Mouse (Mus musculus) heart, embryonic 14.5 days (tissue): ENCODE measurements around the gene Adh5. TPM values are rescaled to one million over a fixed set of nuclear protein-coding genes. Genes with fewer than 3 reads are reported as not detected.

Experiments
- ATAC-seq: fragments of 200-750 bp; cut with Nextera tagmentation; 2 replicates; pipeline ENCODE4 v1.8.0; 2017; ENCODE audit warnings: low read depth, moderate TSS enrichment; ENCODE audit not compliant: insufficient number of reproducible peaks, insufficient read depth, low FRiP score
- H3K27ac ChIP-seq, 2 experiments: fragments of 200-500 bp in 1 of 2; fragments of 300-500 bp in 1 of 2; sonication (generic) in 1 of 2; replicated peaks in 1 of 2; 2 replicates each; pipeline ENCODE4 v1.5.1; 2012 to 2014; ENCODE audit warnings: low read depth in 2 of 2, low read length in 2 of 2, control low read depth in 1 of 2, mild to moderate bottlenecking in 1 of 2, mixed read lengths in 1 of 2; ENCODE audit not compliant: control insufficient read depth in 1 of 2, insufficient read depth in 1 of 2
- H3K27me3 ChIP-seq: fragments of 300-500 bp; sonication (generic); 2 replicates; pipeline ENCODE4 v1.6.1; 2014; ENCODE audit warnings: mild to moderate bottlenecking, low read length, control low read depth; ENCODE audit not compliant: control insufficient read depth, insufficient read depth
- H3K36me3 ChIP-seq: fragments of 300-500 bp; sonication (generic); 2 replicates; pipeline ENCODE4 v1.6.1; 2014; ENCODE audit warnings: mild to moderate bottlenecking, control low read depth, low read length, mixed read lengths; ENCODE audit not compliant: control insufficient read depth, insufficient read depth
- H3K4me1 ChIP-seq, 2 experiments: fragments of 200-500 bp in 1 of 2; fragments of 300-500 bp in 1 of 2; sonication (generic) in 1 of 2; 2 replicates each; pipeline ENCODE4 v1.6.1; 2012 to 2014; ENCODE audit warnings: low read length in 2 of 2, control low read depth in 1 of 2, mixed read lengths in 1 of 2; ENCODE audit not compliant: control insufficient read depth in 2 of 2, insufficient read depth in 2 of 2
- H3K4me2 ChIP-seq: fragments of 300-500 bp; sonication (generic); 2 replicates; pipeline ENCODE4 v1.6.1; 2014; ENCODE audit warnings: mild to moderate bottlenecking, low read length
- H3K4me3 ChIP-seq, 2 experiments: fragments of 200-500 bp in 1 of 2; fragments of 300-500 bp in 1 of 2; sonication (generic) in 1 of 2; 2 replicates each; pipeline ENCODE4 v1.5.1; 2012 to 2014; ENCODE audit warnings: low read length in 2 of 2, mild to moderate bottlenecking in 2 of 2, control low read depth in 1 of 2, low read depth in 1 of 2, moderate library complexity in 1 of 2; ENCODE audit not compliant: control insufficient read depth in 1 of 2, insufficient read depth in 1 of 2
- H3K9ac ChIP-seq: fragments of 300-500 bp; sonication (generic); 2 replicates; pipeline ENCODE4 v1.6.1; 2014; ENCODE audit warnings: mild to moderate bottlenecking, low read length
- H3K9me3 ChIP-seq: fragments of 300-500 bp; sonication (generic); 2 replicates; pipeline ENCODE4 v1.6.1; 2016; ENCODE audit warnings: low read length, control low read depth; ENCODE audit not compliant: control insufficient read depth
- WGBS: fragments of 180-500 bp; shearing (Covaris S2); extraction: QIAGEN DNeasy Blood & Tissue Kit; methylation state at CpG from one replicate; pipeline ENCODE4 v1.1.7; 2014; 5-methylcytosine and 5-hydroxymethylcytosine counted together
- polyA plus RNA-seq: library from polyadenylated mRNA; unstranded; fragments of >200 nt; fragmentation: Nextera tagmentation; extraction: Ambion mirVana; gene quantifications from 2 replicates; pipeline ENCODE4 v1.2.1, GENCODE M21; 2014

Adh5 gene
- polyA plus RNA-seq, 1 experiment from 2014 or later, result 171 TPM

DNA sequence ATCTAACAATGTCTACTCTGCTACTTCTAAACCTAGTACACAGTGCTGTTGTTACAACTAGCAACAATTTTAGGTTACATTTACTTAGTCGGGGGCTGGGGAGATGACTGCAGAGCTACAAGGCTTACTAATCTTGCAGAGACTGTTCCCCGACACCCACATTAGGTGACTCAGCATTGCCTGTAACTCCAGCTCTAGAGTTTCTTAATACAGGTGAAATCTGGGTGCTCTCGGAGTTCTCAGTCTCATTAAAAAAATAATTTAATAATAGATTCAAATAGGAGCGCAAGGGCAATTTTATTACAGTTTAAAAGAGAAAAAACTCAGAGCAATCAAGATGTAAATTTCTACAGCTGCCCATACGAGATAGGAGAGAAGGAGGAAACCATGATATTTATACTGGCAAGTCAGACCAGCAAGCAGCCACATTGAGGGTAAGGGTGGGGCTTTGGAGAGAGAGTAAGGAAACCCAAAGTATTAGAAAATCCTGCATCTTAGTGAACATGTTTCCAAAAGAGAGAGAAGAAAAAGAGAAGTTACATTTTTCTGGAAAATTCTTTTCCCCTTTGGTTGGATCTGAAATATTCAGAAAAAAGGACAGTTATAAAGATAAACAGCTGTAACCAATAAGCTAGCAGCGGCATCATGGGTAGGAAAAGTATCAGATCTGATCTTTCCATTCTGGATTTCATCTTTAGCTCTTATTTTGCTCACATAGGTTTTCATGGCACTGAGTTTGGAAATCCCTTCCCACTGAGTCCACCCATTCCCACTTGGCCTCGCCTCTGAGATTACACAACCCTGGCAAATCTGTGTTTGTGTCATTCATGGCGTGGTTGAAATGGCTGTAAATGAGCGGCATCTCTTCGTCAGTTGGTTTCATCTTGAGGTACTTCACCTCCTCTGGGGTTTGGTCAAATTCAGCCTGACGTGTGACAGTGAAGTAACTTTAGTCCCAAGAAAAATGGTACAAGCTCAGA lies 52.6 kb downstream of the Adh5 start:
- Histone ChIP-seq H3K9ac (no peak overlapping the region), H3K36me3 (no peaks in the 10 kb centered on the region), H3K4me3 (no peak overlapping the region), H3K9me3 (no peaks in the 10 kb centered on the region), H3K27ac (no peak overlapping the region), H3K4me2 (no peak overlapping the region), H3K27me3 (no peaks in the 10 kb centered on the region), H3K4me1 (no peaks in the 10 kb centered on the region)
- ATAC-seq, result no peak
- 72% methylated on average over 11 of the region's 11 CpGs for WGBS

DNA sequence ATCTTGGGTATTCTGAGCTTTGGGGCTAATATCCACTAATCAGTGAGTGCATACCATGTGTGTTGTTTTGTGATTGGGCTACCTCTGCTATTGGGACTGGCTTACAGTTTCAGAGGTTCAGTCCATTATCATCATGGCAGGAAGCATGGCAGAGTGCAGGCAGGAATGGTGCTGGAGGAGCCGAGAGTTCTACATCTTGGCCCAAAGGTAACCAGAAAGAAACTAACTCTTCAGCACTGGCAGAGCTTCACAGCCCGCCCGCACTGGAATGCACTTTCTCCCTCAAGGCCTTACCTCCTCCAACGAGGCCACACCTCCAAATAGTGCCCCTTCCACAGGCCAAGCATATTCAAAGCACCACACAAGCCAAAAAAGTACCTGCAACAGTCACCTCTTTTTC lies 55.8 kb downstream of the Adh5 start:
- no peak overlapping the region for H3K9ac ChIP-seq
- no peak for ATAC-seq
- no peak overlapping the region for H3K27ac ChIP-seq
- H3K36me3 ChIP-seq, result no peaks in the 10 kb centered on the region
- no peaks in the 10 kb centered on the region; the same call in 1 of the 2 replicates for H3K27me3 ChIP-seq
- no peaks in the 10 kb centered on the region for H3K9me3 ChIP-seq
- no peak overlapping the region for H3K4me2 ChIP-seq
- H3K4me1 ChIP-seq, result peaks cover 0 to 2% of the 10 kb centered on the region in 2 experiments; a peak in 1 of 4 replicates
- WGBS, result 67% methylated on average over 4 of the region's 4 CpGs
- no peak overlapping the region for H3K4me3 ChIP-seq

DNA sequence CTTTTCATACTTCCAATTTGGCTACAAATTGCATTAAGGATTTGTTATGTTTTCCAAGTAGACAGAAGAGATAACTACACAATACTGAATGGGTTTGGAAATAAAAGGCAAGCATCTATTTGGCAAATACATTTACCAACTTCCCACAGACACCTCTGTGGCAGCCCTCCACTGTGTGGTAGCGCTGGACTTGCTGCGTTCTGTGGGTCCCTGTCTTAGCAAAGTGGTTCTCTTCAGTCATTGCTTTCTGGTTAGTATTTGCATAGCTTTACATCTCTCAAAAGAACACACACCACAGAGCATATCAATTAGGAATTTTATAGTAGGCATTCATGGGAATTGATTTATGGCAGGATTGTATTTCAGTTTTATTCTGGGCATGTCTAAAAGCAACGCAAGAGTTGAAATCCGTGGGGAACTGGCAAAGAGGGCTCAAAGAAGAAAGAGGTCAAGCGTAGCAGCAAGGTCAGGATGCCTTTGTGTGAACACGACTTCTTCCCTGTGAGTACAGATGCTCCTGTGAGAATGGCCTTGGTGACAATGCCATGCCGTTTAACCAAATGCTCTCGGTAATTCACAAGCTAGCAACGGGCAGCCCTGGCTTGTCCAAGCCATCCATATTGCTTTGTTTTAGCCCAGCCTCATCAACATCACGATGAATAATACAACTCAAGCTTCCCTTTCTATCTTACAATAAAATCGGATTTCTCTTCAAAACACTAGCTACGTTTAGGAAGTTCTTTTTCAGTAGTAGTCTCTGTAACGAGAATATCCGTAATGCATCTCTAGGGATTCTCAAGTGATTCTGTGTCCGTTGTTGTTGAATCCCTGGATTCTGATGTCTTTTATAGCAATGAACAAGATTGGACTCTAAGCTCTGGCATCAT lies 57.2 kb downstream of the Adh5 start:
- no peak overlapping the region for H3K9ac ChIP-seq
- H3K9me3 ChIP-seq, result no peaks in the 10 kb centered on the region
- no peak overlapping the region for H3K27ac ChIP-seq
- 74% methylated on average over 15 of the region's 15 CpGs for WGBS
- H3K4me3 ChIP-seq, result no peak overlapping the region
- ATAC-seq, result no peak
- no peak overlapping the region for H3K4me2 ChIP-seq
- H3K36me3 ChIP-seq, result no peaks in the 10 kb centered on the region
- H3K27me3 ChIP-seq, result peaks cover under 1% of the 10 kb centered on the region; the same call in 1 of the 2 replicates
- peaks cover 0 to 5% of the 10 kb centered on the region in 2 experiments; a peak in 2 of 4 replicates for H3K4me1 ChIP-seq

DNA sequence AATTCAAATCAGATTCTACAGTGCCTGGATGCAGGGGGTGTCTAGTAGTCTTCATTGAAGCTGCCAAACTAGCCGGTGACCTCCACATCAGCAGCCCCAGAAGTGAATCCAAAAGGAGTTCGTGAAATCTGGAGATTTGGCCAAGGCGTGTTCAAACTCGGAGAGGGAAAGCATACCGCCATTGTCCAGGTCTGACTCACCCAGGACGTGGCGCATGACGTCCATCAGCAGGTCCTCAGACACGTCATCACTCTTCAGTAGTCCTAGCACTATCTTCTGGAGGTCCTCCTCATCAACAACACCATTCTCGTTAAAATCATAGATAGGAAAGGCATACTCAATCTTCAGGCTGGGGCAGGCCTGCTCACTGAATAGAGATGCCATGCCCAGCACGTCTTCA lies 60.9 kb downstream of the Adh5 start:
- peaks cover 6% of the 10 kb centered on the region; the same call in 1 of the 2 replicates for H3K27me3 ChIP-seq

More for the DNA sequence above, 60.9 kb downstream of the Adh5 start:
- peak overlapping the region; percentile 43; the same call in 1 of the 2 replicates for H3K4me2 ChIP-seq
- H3K9me3 ChIP-seq, result no peaks in the 10 kb centered on the region
- no peak overlapping the region for H3K9ac ChIP-seq
- H3K4me1 ChIP-seq, result peaks cover 0 to 5% of the 10 kb centered on the region in 2 experiments; a peak in 2 of 4 replicates
- H3K4me3 ChIP-seq, result no peak overlapping the region
- no peak overlapping the region for H3K27ac ChIP-seq
- ATAC-seq, result no peak
- WGBS, result 15% methylated on average over 11 of the region's 11 CpGs
- H3K36me3 ChIP-seq, result no peaks in the 10 kb centered on the region

Other genes with a start within 250 kb of the Adh5 start
- not detected in 2 replicates for gene 4930579F01Rik, start 249.3 kb upstream of the Adh5 start, polyA plus RNA-seq
- gene Adh7, start 225.3 kb upstream of the Adh5 start, polyA plus RNA-seq, result not detected in 2 replicates
- 3.6 and 6.5 TPM in 2 replicates for gene Adh1, start 182.1 kb upstream of the Adh5 start, polyA plus RNA-seq
- not detected in 2 replicates for gene Adh6a, start 129.8 kb upstream of the Adh5 start, polyA plus RNA-seq
- gene Adh6b, start 101.3 kb upstream of the Adh5 start, polyA plus RNA-seq, result 3.2 and 4.5 TPM in 2 replicates
- not detected in 2 replicates for gene Adh4, start 27.6 kb upstream of the Adh5 start, polyA plus RNA-seq
- 46.1 and 49.1 TPM in 2 replicates for gene Metap1, start 46.4 kb downstream of the Adh5 start, polyA plus RNA-seq
- gene Eif4e, start 83.1 kb downstream of the Adh5 start, polyA plus RNA-seq, result 230 and 246 TPM in 2 replicates